Mouse (Mus musculus) limb, embryonic 12.5 days (tissue): ENCODE results near the gene Olfr51. TPM values are rescaled to one million over a fixed set of nuclear protein-coding genes. Genes with fewer than 3 reads are reported as not detected.
"Not testable (repeated sequence)": the region's sequence is repeated elsewhere in the genome, so short reads cannot be mapped to it uniquely, and the experiment has no call there.

Experiments
- ATAC-seq: fragments of 200-750 bp; cut with Nextera tagmentation; 2 replicates; pipeline ENCODE4 v1.8.0; 2017; ENCODE audit warnings: low read depth, moderate TSS enrichment; ENCODE audit not compliant: insufficient number of reproducible peaks, insufficient read depth, low FRiP score, low TSS enrichment
- H3K27ac ChIP-seq: fragments of 300-500 bp; sonication (generic); 2 replicates; pipeline ENCODE4 v1.5.1; 2016; ENCODE audit warnings: mild to moderate bottlenecking, moderate library complexity
- H3K27me3 ChIP-seq: fragments of 300-500 bp; sonication (generic); 2 replicates; pipeline ENCODE4 v1.6.1; 2016; ENCODE audit warnings: mild to moderate bottlenecking, moderate library complexity
- H3K36me3 ChIP-seq: fragments of 300-500 bp; sonication (generic); 2 replicates; pipeline ENCODE4 v1.6.1; 2016; ENCODE audit warnings: mild to moderate bottlenecking, moderate library complexity
- H3K4me1 ChIP-seq: fragments of 300-500 bp; sonication (generic); replicated peaks from 2 replicates; pipeline ENCODE4 v1.6.1; 2016
- H3K4me2 ChIP-seq: fragments of 300-500 bp; sonication (generic); 2 replicates; pipeline ENCODE4 v1.6.1; 2016; ENCODE audit warnings: mild to moderate bottlenecking, moderate library complexity
- H3K4me3 ChIP-seq: fragments of 300-500 bp; sonication (generic); replicated peaks from 2 replicates; pipeline ENCODE4 v1.5.1; 2016; ENCODE audit warnings: mild to moderate bottlenecking
- H3K9ac ChIP-seq: fragments of 300-500 bp; sonication (generic); replicated peaks from 2 replicates; pipeline ENCODE4 v1.6.1; 2016; ENCODE audit warnings: mild to moderate bottlenecking, moderate library complexity
- H3K9me3 ChIP-seq: fragments of 300-500 bp; sonication (generic); 2 replicates; pipeline ENCODE4 v1.6.1; 2016; ENCODE audit warnings: mild to moderate bottlenecking, moderate library complexity
- WGBS: fragments of 180-500 bp; shearing (Covaris S2); methylation state at CpG from one replicate; pipeline ENCODE4 v1.1.7; 2016; 5-methylcytosine and 5-hydroxymethylcytosine counted together
- polyA plus RNA-seq: library from polyadenylated mRNA; unstranded; fragments of >200 nt; fragmentation: Nextera tagmentation; extraction: Ambion mirVana; gene quantifications from 2 replicates; pipeline ENCODE4 v1.2.1, GENCODE M21; 2016

Olfr51 gene
- polyA plus RNA-seq, 1 experiment from 2014 or later = not detected

- H3K4me1 ChIP-seq = no peaks in the 10 kb centered on the region
- H3K9me3 ChIP-seq = no peaks in the 10 kb centered on the region
- H3K27me3 ChIP-seq = no peaks in the 10 kb centered on the region
- 11% methylated on average over 1 of the region's 1 CpGs for WGBS
- no peak overlapping the region for H3K4me2 ChIP-seq
- H3K9ac ChIP-seq = no peak overlapping the region
- H3K36me3 ChIP-seq = no peaks in the 10 kb centered on the region
- no peak for ATAC-seq
- no peak overlapping the region for H3K4me3 ChIP-seq
- H3K27ac ChIP-seq = no peak overlapping the region
These were observed 29.5 kb downstream of the Olfr51 start for GRCm38 (mm10) chr11:51032851-51033250.

GRCm38 (mm10) chr11:51034141-51034540 lies 30.7 kb downstream of the Olfr51 start:
- H3K4me1 ChIP-seq, ATAC-seq, H3K9me3 ChIP-seq, H3K4me3 ChIP-seq, H3K4me2 ChIP-seq, H3K9ac ChIP-seq, H3K27me3 ChIP-seq, H3K27ac ChIP-seq, H3K36me3 ChIP-seq: not testable (repeated sequence)

- no peak overlapping the region for H3K9ac ChIP-seq
- 96% methylated on average over 2 of the region's 2 CpGs for WGBS
These were observed 32.6 kb downstream of the Olfr51 start for GRCm38 (mm10) chr11:51035951-51036350.

GRCm38 (mm10) chr11:51044776-51045175 lies 41.4 kb downstream of the Olfr51 start:
- H3K27ac ChIP-seq, H3K9me3 ChIP-seq, H3K4me3 ChIP-seq, H3K9ac ChIP-seq, H3K27me3 ChIP-seq, H3K4me2 ChIP-seq, H3K36me3 ChIP-seq, ATAC-seq, H3K4me1 ChIP-seq: not testable (repeated sequence)
- WGBS = 75% methylated on average over 3 of the region's 3 CpGs

More at GRCm38 (mm10) chr11:51035951-51036350, 32.6 kb downstream of the Olfr51 start:
- Histone ChIP-seq H3K27ac (no peak overlapping the region), H3K27me3 (no peaks in the 10 kb centered on the region), H3K4me3 (no peak overlapping the region), H3K9me3 (no peaks in the 10 kb centered on the region), H3K4me1 (no peaks in the 10 kb centered on the region), H3K36me3 (no peaks in the 10 kb centered on the region), H3K4me2 (no peak overlapping the region)
- ATAC-seq = no peak

GRCm38 (mm10) chr11:51047809-51048208 lies 44.4 kb downstream of the Olfr51 start, which contains the start of gene Olfr1375:
Gene Olfr1375, plus strand, starts transcription at chr11:51048109.
- H3K4me1 ChIP-seq, H3K4me2 ChIP-seq, H3K9me3 ChIP-seq, H3K27ac ChIP-seq, H3K27me3 ChIP-seq, ATAC-seq, H3K4me3 ChIP-seq, H3K36me3 ChIP-seq, H3K9ac ChIP-seq: not testable (repeated sequence)
- WGBS = 83% methylated on average over 3 of the region's 3 CpGs

- 75% methylated on average over 2 of the region's 2 CpGs for WGBS
- H3K27me3 ChIP-seq = no peaks in the 10 kb centered on the region
- no peaks in the 10 kb centered on the region for H3K9me3 ChIP-seq
- no peak overlapping the region for H3K27ac ChIP-seq
- H3K4me3 ChIP-seq = no peak overlapping the region
- no peak for ATAC-seq
- no peak overlapping the region for H3K4me2 ChIP-seq
- H3K36me3 ChIP-seq = no peaks in the 10 kb centered on the region
- H3K9ac ChIP-seq = no peak overlapping the region
- H3K4me1 ChIP-seq = no peaks in the 10 kb centered on the region
These were observed 48.3 kb downstream of the Olfr51 start for GRCm38 (mm10) chr11:51051678-51052077.

- no peak for ATAC-seq
- WGBS = 50% methylated on average over 3 of the region's 3 CpGs
- Histone ChIP-seq H3K9ac (no peak overlapping the region), H3K36me3 (no peaks in the 10 kb centered on the region), H3K9me3 (no peaks in the 10 kb centered on the region), H3K4me2 (no peak overlapping the region), H3K4me3 (no peak overlapping the region), H3K27me3 (no peaks in the 10 kb centered on the region), H3K27ac (no peak overlapping the region), H3K4me1 (no peaks in the 10 kb centered on the region)
These were observed 49.8 kb downstream of the Olfr51 start for GRCm38 (mm10) chr11:51053230-51053629.

- Histone ChIP-seq H3K27me3 (no peaks in the 10 kb centered on the region), H3K4me1 (peaks cover 9% of the 10 kb centered on the region), H3K36me3 (peaks cover 29% of the 10 kb centered on the region), H3K9me3 (no peaks in the 10 kb centered on the region), H3K4me3 (peak within 1 kb of the TSS; percentile 55), H3K27ac (0 out of 2 replicates have a peak within 1 kb of the TSS, but pooled peaks have one; percentile 8), H3K9ac (peak within 1 kb of the TSS; percentile 58), H3K4me2 (peak within 1 kb of the TSS; percentile 79)
- ATAC-seq = peak; percentile 88
- under 1% methylated on average over 32 of the region's 32 CpGs for WGBS
These were observed 55.8 kb downstream of the Olfr51 start, which contains the start of gene Zfp354a for GRCm38 (mm10) chr11:51059151-51059571. Gene Zfp354a, plus strand, starts transcription at chr11:51059257.

Other genes starting within 250 kb of the Olfr51 start
- gene Zfp354c, start 175.9 kb upstream of the Olfr51 start, polyA plus RNA-seq = 56.1 and 61.0 TPM in 2 replicates
- gene Zfp879, start 162.0 kb upstream of the Olfr51 start, polyA plus RNA-seq = 1.2 TPM in 2 replicates
- 0.05 TPM in 1 of 2 replicates, not detected in the other for gene Grm6, start 152.9 kb upstream of the Olfr51 start, polyA plus RNA-seq
- 14.3 and 15.1 TPM in 2 replicates for gene Zfp454, start 115.9 kb upstream of the Olfr51 start, polyA plus RNA-seq
- 16.0 and 16.5 TPM in 2 replicates for gene Zfp2, start 87.4 kb upstream of the Olfr51 start, polyA plus RNA-seq
- 1.4 and 1.8 TPM in 2 replicates for gene Zfp354b, start 72.0 kb upstream of the Olfr51 start, polyA plus RNA-seq
- not detected in 2 replicates for gene 4933414I15Rik, start 59.8 kb upstream of the Olfr51 start, polyA plus RNA-seq
- not detected in 2 replicates for gene Prop1, start 49.8 kb upstream of the Olfr51 start, polyA plus RNA-seq
- gene Olfr1378, start 37.1 kb upstream of the Olfr51 start, polyA plus RNA-seq = not detected in 2 replicates
- not detected in 2 replicates for gene Olfr1377, start 21.6 kb upstream of the Olfr51 start, polyA plus RNA-seq
- not detected in 2 replicates for gene Olfr54, start 10.6 kb downstream of the Olfr51 start, polyA plus RNA-seq
- not detected in 2 replicates for gene Olfr1375, start 44.5 kb downstream of the Olfr51 start, polyA plus RNA-seq
- 9.8 and 10.3 TPM in 2 replicates for gene Zfp354a, start 55.7 kb downstream of the Olfr51 start, polyA plus RNA-seq
- not detected in 2 replicates for gene Gm12569, start 216.9 kb downstream of the Olfr51 start, polyA plus RNA-seq